Mouse (Mus musculus) MEL (cell line): ENCODE results near the gene Adamts4.

Experiments
- CHD1 ChIP-seq: IDR thresholded peaks from 2 replicates; pipeline ENCODE4 v1.6.1; 2012; ENCODE audit warnings: low read depth, mild to moderate bottlenecking, inconsistent platforms, low read length, improper control_type of control experiment
- CTCF ChIP-seq, 3 experiments: IDR thresholded peaks in 2 of 3; conservative IDR thresholded peaks in 1 of 3; 2 replicates each; pipeline ENCODE4 v1.5.1; 2011 to 2012; ENCODE audit warnings: low read length in 3 of 3, low read depth in 2 of 3, mild to moderate bottlenecking in 2 of 3, improper control_type of control experiment in 1 of 3, inconsistent platforms in 1 of 3, mixed read lengths in 1 of 3, moderate library complexity in 1 of 3; ENCODE audit not compliant: control insufficient read depth in 1 of 3, insufficient read depth in 1 of 3, poor library complexity in 1 of 3, severe bottlenecking in 1 of 3
- GATA1 ChIP-seq: IDR thresholded peaks from 2 replicates; pipeline ENCODE4 v1.6.1; 2011; ENCODE audit warnings: low read depth, low read length, improper control_type of control experiment
- KAT2A ChIP-seq: conservative IDR thresholded peaks from 2 replicates; pipeline ENCODE4 v1.6.1; 2012; ENCODE audit warnings: low read depth, low read length, improper control_type of control experiment, inconsistent platforms
- MAFK ChIP-seq: IDR thresholded peaks from 2 replicates; pipeline ENCODE4 v1.6.1; 2011; ENCODE audit warnings: low read depth, mild to moderate bottlenecking, low read length, improper control_type of control experiment, borderline replicate concordance
- MAZ ChIP-seq: IDR thresholded peaks from 2 replicates; pipeline ENCODE4 v1.6.1; 2012; ENCODE audit warnings: low read depth, mild to moderate bottlenecking, inconsistent platforms, low read length, improper control_type of control experiment
- POLR2A ChIP-seq, 2 experiments: IDR thresholded peaks; 2 replicates each; pipeline ENCODE4 v1.6.1; 2011 to 2012; ENCODE audit warnings: low read length in 2 of 2, mild to moderate bottlenecking in 2 of 2, control low read depth in 1 of 2, improper control_type of control experiment in 1 of 2, low read depth in 1 of 2, moderate library complexity in 1 of 2; ENCODE audit not compliant: control insufficient read depth in 1 of 2, insufficient read depth in 1 of 2, poor library complexity in 1 of 2
- TAL1 ChIP-seq: IDR thresholded peaks from 2 replicates; pipeline ENCODE4 v1.6.1; 2012; ENCODE audit warnings: mild to moderate bottlenecking, inconsistent platforms, low read length, moderate library complexity, mixed read lengths
- USF1 ChIP-seq: IDR thresholded peaks from 2 replicates; pipeline ENCODE4 v1.6.1; 2014; ENCODE audit warnings: low read depth, mild to moderate bottlenecking, inconsistent platforms, low read length, improper control_type of control experiment, moderate library complexity
- ZMIZ1 ChIP-seq: IDR thresholded peaks from 2 replicates; pipeline ENCODE4 v1.6.1; 2012; ENCODE audit warnings: low read depth, mild to moderate bottlenecking, inconsistent platforms, low read length, improper control_type of control experiment, moderate library complexity

DNA sequence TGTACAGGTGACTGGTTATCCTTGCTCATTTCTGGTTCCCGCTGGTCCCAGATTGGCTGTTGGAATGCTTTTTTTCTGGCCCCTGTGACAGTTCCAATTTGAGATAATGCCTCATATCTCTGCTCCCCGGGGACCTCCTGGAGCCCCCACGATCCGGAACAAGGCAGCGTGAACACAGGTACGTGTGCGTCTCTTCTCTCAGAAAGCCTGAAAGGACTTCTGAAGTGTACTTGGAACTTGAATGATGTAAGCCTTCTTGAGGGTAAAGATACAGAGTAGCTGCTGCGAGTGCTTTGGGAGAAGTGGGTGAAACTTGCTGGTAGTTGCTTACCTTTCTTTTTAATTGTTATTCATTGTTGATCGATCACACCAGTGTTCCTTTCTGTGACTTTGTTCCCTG lies 21.0 kb downstream of the Adamts4 start:
- TF ChIP-seq USF1 (no peak), CTCF (IDR thresholded peaks at IDR 0.05 in 2 of 3, conservative IDR thresholded peaks at IDR 0.05 in 1 of 3; ENCODE audit: control insufficient read depth in 1 of 3, insufficient read depth in 1 of 3, low read depth in 2 of 3, low read length in 3 of 3, poor library complexity in 1 of 3, severe bottlenecking in 1 of 3) (no peak), MAZ (no peak), POLR2A (IDR thresholded peaks at IDR 0.05; ENCODE audit: control insufficient read depth in 1 of 2, insufficient read depth in 1 of 2, low read depth in 1 of 2, low read length in 2 of 2, poor library complexity in 1 of 2) (no peak), CHD1 (no peak), GATA1 (peak; percentile 50), ZMIZ1 (no peak), MAFK (no peak), TAL1 (0 out of 2 replicates have a peak, but pooled peaks have one; percentile 27), KAT2A (no peak)
